Mouse (Mus musculus): Measurements from ENCODE around the gene Gm5485. TPM values are rescaled to one million over a fixed set of nuclear protein-coding genes. Genes with fewer than 3 reads are reported as not detected.

Gene Gm5485
- polyA plus RNA-seq (2016; fragmentation: Nextera tagmentation; extraction: Ambion mirVana) = not detected in 2 replicates

GRCm38 (mm10) chr16:48412246-48412645 is at the start of gene Gm5485:
Gene Gm5485 (minus strand): TSS chr16:48412416.
- H3K36me3 ChIP-seq = no peaks in the 10 kb centered on the region
- no peak within 1 kb of the TSS for H3K4me3 ChIP-seq
- no peaks in the 10 kb centered on the region for H3K27me3 ChIP-seq (replicated peaks)
- H3K4me2 ChIP-seq = no peak within 1 kb of the TSS
- 66% methylated on average over 1 of the region's 1 CpGs for WGBS (ENCODE audit: insufficient replicate concordance)
- no peak for ATAC-seq
- no peaks in the 10 kb centered on the region for H3K4me1 ChIP-seq
- no peaks in the 10 kb centered on the region for H3K9me3 ChIP-seq (replicated peaks)
- H3K9ac ChIP-seq = no peak within 1 kb of the TSS
- no peak within 1 kb of the TSS for H3K27ac ChIP-seq

- H3K4me1 ChIP-seq = no peaks in the 10 kb centered on the region
- WGBS (ENCODE audit: insufficient replicate concordance) = 58% methylated on average over 3 of the region's 3 CpGs
- H3K27me3 ChIP-seq (replicated peaks) = no peaks in the 10 kb centered on the region
- H3K27ac ChIP-seq = no peak overlapping the region
- no peak overlapping the region for H3K4me2 ChIP-seq
- ATAC-seq = no peak
- no peaks in the 10 kb centered on the region for H3K9me3 ChIP-seq (replicated peaks)
- no peaks in the 10 kb centered on the region for H3K36me3 ChIP-seq
- H3K4me3 ChIP-seq = no peak overlapping the region
- no peak overlapping the region for H3K9ac ChIP-seq
Observed at GRCm38 (mm10) chr16:48453264-48453663, 41.0 kb upstream of the Gm5485 start.

GRCm38 (mm10) chr16:48446161-48446925 is 34.1 kb upstream of the Gm5485 start:
- no peaks in the 10 kb centered on the region for H3K36me3 ChIP-seq
- no peak overlapping the region for H3K27ac ChIP-seq
- no peaks in the 10 kb centered on the region for H3K4me1 ChIP-seq
- 55% methylated on average over 8 of the region's 8 CpGs for WGBS (ENCODE audit: insufficient replicate concordance)
- no peaks in the 10 kb centered on the region for H3K9me3 ChIP-seq (replicated peaks)
- no peak overlapping the region for H3K4me2 ChIP-seq
- ATAC-seq = no peak
- H3K27me3 ChIP-seq (replicated peaks) = no peaks in the 10 kb centered on the region
- no peak overlapping the region for H3K9ac ChIP-seq
- H3K4me3 ChIP-seq = no peak overlapping the region

GRCm38 (mm10) chr16:48444589-48444988 is 32.4 kb upstream of the Gm5485 start:
- H3K4me3 ChIP-seq = no peak overlapping the region
- no peaks in the 10 kb centered on the region for H3K36me3 ChIP-seq
- H3K27ac ChIP-seq = no peak overlapping the region
- no peaks in the 10 kb centered on the region for H3K27me3 ChIP-seq (replicated peaks)
- 66% methylated on average over 5 of the region's 5 CpGs for WGBS (ENCODE audit: insufficient replicate concordance)
- H3K4me1 ChIP-seq = no peaks in the 10 kb centered on the region
- H3K9ac ChIP-seq = no peak overlapping the region
- no peak for ATAC-seq
- H3K4me2 ChIP-seq = no peak overlapping the region
- no peaks in the 10 kb centered on the region for H3K9me3 ChIP-seq (replicated peaks)

- no peaks in the 10 kb centered on the region for H3K4me1 ChIP-seq
- H3K9me3 ChIP-seq (replicated peaks) = no peaks in the 10 kb centered on the region
- ATAC-seq = no peak
- no peak overlapping the region for H3K9ac ChIP-seq
- H3K27ac ChIP-seq = no peak overlapping the region
- no peak overlapping the region for H3K4me2 ChIP-seq
- no peaks in the 10 kb centered on the region for H3K27me3 ChIP-seq (replicated peaks)
- H3K4me3 ChIP-seq = no peak overlapping the region
- H3K36me3 ChIP-seq = no peaks in the 10 kb centered on the region
Observed at GRCm38 (mm10) chr16:48437476-48437875, 25.3 kb upstream of the Gm5485 start.

- Histone ChIP-seq H3K4me3 (no peak overlapping the region), H3K36me3 (no peaks in the 10 kb centered on the region), H3K4me2 (no peak overlapping the region), H3K9me3 (replicated peaks) (no peaks in the 10 kb centered on the region), H3K27me3 (replicated peaks) (no peaks in the 10 kb centered on the region), H3K9ac (no peak overlapping the region), H3K4me1 (no peaks in the 10 kb centered on the region), H3K27ac (no peak overlapping the region)
- ATAC-seq = no peak
- WGBS (ENCODE audit: insufficient replicate concordance) = 7% methylated on average over 1 of the region's 1 CpGs
Observed at GRCm38 (mm10) chr16:48435454-48435853, 23.2 kb upstream of the Gm5485 start.

- H3K36me3 ChIP-seq = no peaks in the 10 kb centered on the region
- H3K4me1 ChIP-seq = no peaks in the 10 kb centered on the region
- no peaks in the 10 kb centered on the region for H3K27me3 ChIP-seq (replicated peaks)
- no peak within 1 kb of the TSS for H3K4me3 ChIP-seq
- whole genome bisulfite sequencing (ENCODE audit: insufficient replicate concordance) = 84% methylated on average over 15 of the region's 15 CpGs
- no peak within 1 kb of the TSS for H3K27ac ChIP-seq
- no peak within 1 kb of the TSS for H3K9ac ChIP-seq
- ATAC-seq = no peak
- H3K9me3 ChIP-seq (replicated peaks) = no peaks in the 10 kb centered on the region
- no peak within 1 kb of the TSS for H3K4me2 ChIP-seq
Observed at GRCm38 (mm10) chr16:48431027-48431426, 18.8 kb upstream of the Gm5485 start, which contains the start of gene Morc1. Gene Morc1 (plus strand): TSS chr16:48431237.

- no peak overlapping the region for H3K4me2 ChIP-seq
- H3K36me3 ChIP-seq = no peaks in the 10 kb centered on the region
- H3K9ac ChIP-seq = no peak overlapping the region
- H3K4me1 ChIP-seq = no peaks in the 10 kb centered on the region
- H3K4me3 ChIP-seq = no peak overlapping the region
- WGBS (ENCODE audit: insufficient replicate concordance) = 71% methylated on average over 1 of the region's 1 CpGs
- H3K27me3 ChIP-seq (replicated peaks) = no peaks in the 10 kb centered on the region
- H3K9me3 ChIP-seq (replicated peaks) = no peaks in the 10 kb centered on the region
- no peak for ATAC-seq
- H3K27ac ChIP-seq = no peak overlapping the region
Observed at GRCm38 (mm10) chr16:48429427-48429826, 17.2 kb upstream of the Gm5485 start.

GRCm38 (mm10) chr16:48424069-48424468 is 11.9 kb upstream of the Gm5485 start:
- no peak for ATAC-seq
- 74% methylated on average over 4 of the region's 4 CpGs for WGBS (ENCODE audit: insufficient replicate concordance)
- Histone ChIP-seq H3K4me1 (no peaks in the 10 kb centered on the region), H3K27ac (no peak overlapping the region), H3K36me3 (no peaks in the 10 kb centered on the region), H3K4me3 (no peak overlapping the region), H3K27me3 (replicated peaks) (no peaks in the 10 kb centered on the region), H3K4me2 (no peak overlapping the region), H3K9me3 (replicated peaks) (no peaks in the 10 kb centered on the region), H3K9ac (no peak overlapping the region)

- no peak overlapping the region for H3K4me2 ChIP-seq
- no peak overlapping the region for H3K27ac ChIP-seq
- no peaks in the 10 kb centered on the region for H3K9me3 ChIP-seq (replicated peaks)
- H3K36me3 ChIP-seq = no peaks in the 10 kb centered on the region
- WGBS (ENCODE audit: insufficient replicate concordance) = 27% methylated on average over 2 of the region's 2 CpGs
- no peaks in the 10 kb centered on the region for H3K27me3 ChIP-seq (replicated peaks)
- no peaks in the 10 kb centered on the region for H3K4me1 ChIP-seq
- no peak overlapping the region for H3K4me3 ChIP-seq
- ATAC-seq = no peak
- no peak overlapping the region for H3K9ac ChIP-seq
Observed at GRCm38 (mm10) chr16:48422501-48422900, 10.3 kb upstream of the Gm5485 start.

- no peak overlapping the region for H3K9ac ChIP-seq
- no peak overlapping the region for H3K27ac ChIP-seq
- H3K4me2 ChIP-seq = no peak overlapping the region
- no peaks in the 10 kb centered on the region for H3K4me1 ChIP-seq
- no peak for ATAC-seq
- H3K9me3 ChIP-seq (replicated peaks) = no peaks in the 10 kb centered on the region
- 41% methylated on average over 2 of the region's 2 CpGs for WGBS (ENCODE audit: insufficient replicate concordance)
- H3K4me3 ChIP-seq = no peak overlapping the region
- no peaks in the 10 kb centered on the region for H3K36me3 ChIP-seq
- H3K27me3 ChIP-seq (replicated peaks) = no peaks in the 10 kb centered on the region
Observed at GRCm38 (mm10) chr16:48419035-48419434, 6.8 kb upstream of the Gm5485 start.

GRCm38 (mm10) chr16:48418557-48418956 is 6.3 kb upstream of the Gm5485 start:
- no peaks in the 10 kb centered on the region for H3K36me3 ChIP-seq
- H3K9me3 ChIP-seq (replicated peaks) = no peaks in the 10 kb centered on the region
- no peak overlapping the region for H3K4me2 ChIP-seq
- no peaks in the 10 kb centered on the region for H3K27me3 ChIP-seq (replicated peaks)
- no peak overlapping the region for H3K4me3 ChIP-seq
- WGBS (ENCODE audit: insufficient replicate concordance) = 58% methylated on average over 3 of the region's 3 CpGs
- ATAC-seq = no peak
- H3K4me1 ChIP-seq = no peaks in the 10 kb centered on the region
- H3K27ac ChIP-seq = no peak overlapping the region
- H3K9ac ChIP-seq = no peak overlapping the region

GRCm38 (mm10) chr16:48410125-48410524 is 2.1 kb downstream of the Gm5485 start:
- Histone ChIP-seq H3K4me3 (no peak overlapping the region), H3K27me3 (replicated peaks) (no peaks in the 10 kb centered on the region), H3K4me1 (no peaks in the 10 kb centered on the region), H3K9ac (no peak overlapping the region), H3K4me2 (no peak overlapping the region), H3K27ac (no peak overlapping the region), H3K36me3 (no peaks in the 10 kb centered on the region), H3K9me3 (replicated peaks) (no peaks in the 10 kb centered on the region)
- ATAC-seq = no peak
- 48% methylated on average over 3 of the region's 3 CpGs for WGBS (ENCODE audit: insufficient replicate concordance)
